ENCODE assay signal across 18 mouse cellular contexts in the genomic region with DNA sequence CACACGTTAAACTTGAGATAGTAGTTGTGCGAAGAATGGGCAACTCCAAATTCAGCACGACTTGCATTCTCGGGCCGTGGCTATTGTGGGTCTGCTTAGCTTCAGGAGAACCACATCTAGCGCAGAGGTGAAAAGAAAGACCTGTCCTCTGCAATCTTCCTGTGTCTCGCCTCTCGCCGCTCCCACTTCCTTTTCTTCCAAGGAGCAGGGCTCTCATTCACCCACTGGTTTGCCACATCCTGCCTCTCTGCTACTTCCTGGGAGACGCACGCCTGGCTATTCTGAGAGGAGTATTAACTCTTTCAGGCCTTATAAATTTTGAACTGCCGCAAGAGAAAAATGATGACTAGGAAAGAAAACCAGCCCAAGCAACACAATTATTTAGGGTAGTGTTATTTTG. TPM values are rescaled to one million over a fixed set of nuclear protein-coding genes. Genes with fewer than 3 reads are reported as not detected.
DNase-seq lines count a peak whose midpoint lies in the region; ATAC-seq lines count a peak whose summit lies in the region.
"Had no signal": no experiment of that assay in that cellular context is flagged by ENCODE, and none has a peak within 500 bp of the region (broad histone marks: within the 10 kb centered on the region; RNA-seq: fewer than 3 reads in every experiment).

No protein-coding gene starts in this region.

- ATAC-seq in liver, embryonic 11.5 days (replicated peaks; ENCODE audit: low FRiP score): no peak
- ATAC-seq: forebrain, embryonic 15.5 days; midbrain, embryonic 15.5 days had no signal

- H3K9ac ChIP-seq in liver, embryonic 11.5 days (ENCODE audit: low read depth, low read length): no peak overlapping the region
- H3K9ac ChIP-seq: embryonic facial prominence, embryonic 12.5 days; forebrain, embryonic 15.5 days; midbrain, embryonic 15.5 days had no signal

- no peaks in the 10 kb centered on the region for H3K9me3 ChIP-seq in liver, embryonic 11.5 days (ENCODE audit: control insufficient read depth, low read length)
- H3K9me3 ChIP-seq: embryonic facial prominence, embryonic 12.5 days; forebrain, embryonic 15.5 days; hindbrain, embryonic 10.5 days; midbrain, embryonic 15.5 days had no signal

- H3K4me3 ChIP-seq in liver, embryonic 11.5 days (ENCODE audit: low read depth, low read length): no peak overlapping the region
- H3K4me3 ChIP-seq: embryonic facial prominence, embryonic 12.5 days; forebrain, embryonic 15.5 days; hindbrain, embryonic 10.5 days; midbrain, embryonic 15.5 days had no signal

- peaks cover 5% of the 10 kb centered on the region for H3K4me1 ChIP-seq in liver, embryonic 11.5 days (replicated peaks; ENCODE audit: control insufficient read depth, insufficient read depth, low read length)

- H3K27me3 ChIP-seq in liver, embryonic 11.5 days (replicated peaks; ENCODE audit: control insufficient read depth, insufficient read depth, low read length): no peaks in the 10 kb centered on the region
- H3K27me3 ChIP-seq: embryonic facial prominence, embryonic 12.5 days; forebrain, embryonic 15.5 days; midbrain, embryonic 15.5 days had no signal

- no peaks in the 10 kb centered on the region for H3K36me3 ChIP-seq in liver, embryonic 11.5 days (ENCODE audit: control insufficient read depth, insufficient read depth, low read length)
- H3K36me3 ChIP-seq: embryonic facial prominence, embryonic 12.5 days; forebrain, embryonic 15.5 days; midbrain, embryonic 15.5 days had no signal

- peak overlapping the region; percentile 22; the same call in 1 of the 2 replicates for H3K4me2 ChIP-seq in liver, embryonic 11.5 days
- H3K4me2 ChIP-seq: embryonic facial prominence, embryonic 12.5 days; forebrain, embryonic 15.5 days; midbrain, embryonic 15.5 days had no signal

- no peak overlapping the region for H3K27ac ChIP-seq in liver, embryonic 11.5 days (ENCODE audit: low read depth, low read length)
- H3K27ac ChIP-seq: embryonic facial prominence, embryonic 12.5 days; forebrain, embryonic 15.5 days; hindbrain, embryonic 10.5 days; kidney, postnatal 0 days; midbrain, embryonic 15.5 days had no signal

- 41% methylated on average over 12 of the region's 12 CpGs for WGBS in liver, embryonic 11.5 days

- intact Hi-C loops in heart, postnatal 10 days (cut with DNase I): no loop called here

- peak; percentile 92 for DNase-seq in heart, adult 11 months
- DNase-seq in heart, postnatal 10 days: no peak
- peak; percentile 50 for DNase-seq in R1 (ENCODE audit: low read depth, low spot score)
- no peak for DNase-seq in liver, embryonic 11.5 days (ENCODE audit: low spot score)
- peak; percentile 7 to 21 for DNase-seq in thymus, adult 18-20 months
- no peak for DNase-seq in urinary bladder, postnatal 4 days (ENCODE audit: low spot score in 2 of 2)
- DNase-seq in testis, postnatal 10 days (ENCODE audit: low spot score): no peak
- DNase-seq in right cerebral cortex, postnatal 36 days (ENCODE audit: low spot score in 2 of 2): no peak
- DNase-seq: cerebellum, postnatal 10 days; layer of hippocampus, postnatal 36 days; right cerebral cortex, postnatal 25 days had no signal

RNA-seq across cellular contexts. Expression of a gene that starts 7.3 kb away (rescaled TPM):
- total RNA-seq in heart, postnatal 10 days (2021): 1 to 10 TPM; 2.1 to 2.2 TPM
- polyA plus RNA-seq in liver, embryonic 11.5 days (2014; fragmentation: Nextera tagmentation; extraction: Ambion mirVana): 2.5 and 5.4 TPM in 2 replicates
- polyA plus RNA-seq: gonadal fat pad, adult 2 months; liver, adult 2 months had no signal

RNA-seq across cellular contexts. Expression of a gene that starts 25.7 kb away (rescaled TPM):
- 10 to 100 TPM; 59.6 to 65.1 TPM for total RNA-seq in heart, postnatal 10 days (2021)
- 68.1 and 74.5 TPM in 2 replicates for polyA plus RNA-seq in liver, embryonic 11.5 days (2014; fragmentation: Nextera tagmentation; extraction: Ambion mirVana)

RNA-seq across cellular contexts. Expression of a gene that starts 48.7 kb away (rescaled TPM):
- 10 to 100 TPM; 19.9 to 24.2 TPM for total RNA-seq in heart, postnatal 10 days (2021)
- polyA plus RNA-seq in liver, embryonic 11.5 days (2014; fragmentation: Nextera tagmentation; extraction: Ambion mirVana): 24.3 and 25.1 TPM in 2 replicates

RNA-seq across cellular contexts. Expression of a gene that starts 53.6 kb away (rescaled TPM):
- 10 to 100 TPM; 26.6 to 28.9 TPM for total RNA-seq in heart, postnatal 10 days (2021)
- 361 and 387 TPM in 2 replicates for polyA plus RNA-seq in liver, embryonic 11.5 days (2014; fragmentation: Nextera tagmentation; extraction: Ambion mirVana)

RNA-seq across cellular contexts. Expression of a gene that starts 54.6 kb away (rescaled TPM):
- 100 to 1,000 TPM; 625 to 646 TPM for total RNA-seq in heart, postnatal 10 days (2021)
- 1,747 and 1,789 TPM in 2 replicates for polyA plus RNA-seq in liver, embryonic 11.5 days (2014; fragmentation: Nextera tagmentation; extraction: Ambion mirVana)

Comparison
In these comparisons a context has a peak if more than half of its experiments do, and no peak if none do; other contexts are left out.
1. DNase-seq: peak in heart, adult 11 months (single experiment), R1 (single experiment) and thymus, adult 18-20 months (2 of 2); none in heart, postnatal 10 days (0 of 2), liver, embryonic 11.5 days (single experiment), urinary bladder, postnatal 4 days (0 of 2), testis, postnatal 10 days (single experiment) and right cerebral cortex, postnatal 36 days (0 of 2).